Mouse (Mus musculus) heart, postnatal 0 days (tissue): ENCODE data around the gene Nos3. TPM values are rescaled to one million over a fixed set of nuclear protein-coding genes. Genes with fewer than 3 reads are reported as not detected.

Experiments
- ATAC-seq: fragments of 200-750 bp; cut with Nextera tagmentation; 2 replicates; pipeline ENCODE4 v1.8.0; 2017; ENCODE audit warnings: low read depth, moderate number of reproducible peaks, moderate library complexity; ENCODE audit not compliant: insufficient read depth
- DNase-seq: peaks from one replicate; pipeline ENCODE4 v3.0.0-alpha.2; 2016; ENCODE audit warnings: low spot score
- H3K27ac ChIP-seq: fragments of 300-500 bp; sonication (generic); 2 replicates; pipeline ENCODE4 v1.5.1; 2014; ENCODE audit warnings: low read depth, mild to moderate bottlenecking
- H3K27me3 ChIP-seq: fragments of 300-500 bp; sonication (generic); 2 replicates; pipeline ENCODE4 v1.6.1; 2014; ENCODE audit warnings: low read length, mixed read lengths; ENCODE audit not compliant: control insufficient read depth, insufficient read depth
- H3K36me3 ChIP-seq: fragments of 300-500 bp; sonication (generic); replicated peaks from 2 replicates; pipeline ENCODE4 v1.6.1; 2014; ENCODE audit warnings: low read length, mixed read lengths; ENCODE audit not compliant: control insufficient read depth, insufficient read depth
- H3K4me1 ChIP-seq: fragments of 300-500 bp; sonication (generic); 2 replicates; pipeline ENCODE4 v1.6.1; 2014; ENCODE audit warnings: antibody characterized with exemption; ENCODE audit not compliant: control insufficient read depth, insufficient read depth
- H3K4me2 ChIP-seq: fragments of 300-500 bp; sonication (generic); 2 replicates; pipeline ENCODE4 v1.6.1; 2014; ENCODE audit warnings: low read depth, mild to moderate bottlenecking, low read length, moderate library complexity
- H3K4me3 ChIP-seq: fragments of 300-500 bp; sonication (generic); 2 replicates; pipeline ENCODE4 v1.5.1; 2014; ENCODE audit warnings: low read depth, low read length
- H3K9ac ChIP-seq: fragments of 300-500 bp; sonication (generic); replicated peaks from 2 replicates; pipeline ENCODE4 v1.6.1; 2014; ENCODE audit warnings: low read depth, low read length, mixed read lengths
- H3K9me3 ChIP-seq: fragments of 300-500 bp; sonication (generic); replicated peaks from 2 replicates; pipeline ENCODE4 v1.6.1; 2016; ENCODE audit warnings: low read length; ENCODE audit not compliant: control insufficient read depth
- CTCF ChIP-seq: IDR thresholded peaks from 2 replicates; pipeline ENCODE4 v1.5.1; 2016; ENCODE audit warnings: antibody characterized with exemption, control low read depth, low read depth
- EP300 ChIP-seq: IDR thresholded peaks from 2 replicates; pipeline ENCODE4 v1.6.1; 2016; ENCODE audit warnings: antibody characterized with exemption, low read depth
- WGBS: fragments of 180-500 bp; shearing (Covaris S2); extraction: QIAGEN DNeasy Blood & Tissue Kit; methylation state at CpG from one replicate; pipeline ENCODE4 v1.1.7; 2014; 5-methylcytosine and 5-hydroxymethylcytosine counted together
- polyA plus RNA-seq: library from polyadenylated mRNA; unstranded; fragments of >200 nt; fragmentation: Nextera tagmentation; extraction: Ambion mirVana; gene quantifications from 2 replicates; pipeline ENCODE4 v1.2.1, GENCODE M21; 2015
- total RNA-seq: library from RNA; depleted of rRNA; stranded (reverse); fragments of >200 nt; gene quantifications from 2 replicates; pipeline ENCODE4 v1.2.3, GENCODE M21; 2014; ENCODE audit warnings: low replicate concordance

Nos3 gene
- total and polyA plus RNA-seq, 2 experiments from 2014 or later, result 25.6 to 50.9 TPM

- DNase-seq (no peak), ATAC-seq (no peak)
- Histone ChIP-seq H3K4me2 (no peak overlapping the region), H3K27ac (no peak overlapping the region), H3K4me1 (no peaks in the 10 kb centered on the region), H3K9ac (no peak overlapping the region), H3K36me3 (peaks cover 51% of the 10 kb centered on the region), H3K4me3 (no peak overlapping the region), H3K27me3 (no peaks in the 10 kb centered on the region), H3K9me3 (no peaks in the 10 kb centered on the region)
- 86% methylated on average over 11 of the region's 11 CpGs for WGBS
- no peak for TF ChIP-seq CTCF
- TF ChIP-seq EP300, result no peak
Observed at GRCm38 (mm10) chr5:24400362-24400761, 35.8 kb downstream of the Nos3 start.

GRCm38 (mm10) chr5:24400911-24401605 is 36.4 kb downstream of the Nos3 start:
- Histone ChIP-seq H3K4me1 (no peaks in the 10 kb centered on the region), H3K27ac (no peak overlapping the region), H3K36me3 (peaks cover 53% of the 10 kb centered on the region), H3K27me3 (no peaks in the 10 kb centered on the region), H3K4me2 (no peak overlapping the region), H3K9me3 (no peaks in the 10 kb centered on the region), H3K4me3 (no peak overlapping the region), H3K9ac (no peak overlapping the region)
- no peak for DNase-seq
- no peak for ATAC-seq
- 87% methylated on average over 5 of the region's 5 CpGs for WGBS
- TF ChIP-seq CTCF, result no peak
- no peak for TF ChIP-seq EP300

- no peak for DNase-seq
- no peak overlapping the region for H3K4me3 ChIP-seq
- H3K36me3 ChIP-seq, result peaks cover 59% of the 10 kb centered on the region
Observed at GRCm38 (mm10) chr5:24401969-24402368, 37.4 kb downstream of the Nos3 start.

GRCm38 (mm10) chr5:24404594-24405360 is 40.2 kb downstream of the Nos3 start:
- no peak overlapping the region for H3K4me3 ChIP-seq
- DNase-seq (no peak), ATAC-seq (no peak)
- TF ChIP-seq EP300, result no peak
- TF ChIP-seq CTCF, result no peak
- H3K27ac ChIP-seq, result no peak overlapping the region
- H3K4me2 ChIP-seq, result no peak overlapping the region
- H3K4me1 ChIP-seq, result no peaks in the 10 kb centered on the region
- WGBS, result 81% methylated on average over 6 of the region's 6 CpGs
- no peak overlapping the region for H3K9ac ChIP-seq
- H3K9me3 ChIP-seq, result no peaks in the 10 kb centered on the region
- H3K36me3 ChIP-seq, result peaks cover 61% of the 10 kb centered on the region
- no peaks in the 10 kb centered on the region for H3K27me3 ChIP-seq

More at GRCm38 (mm10) chr5:24401969-24402368, 37.4 kb downstream of the Nos3 start:
- TF ChIP-seq CTCF (no peak), EP300 (no peak)
- no peak overlapping the region for H3K9ac ChIP-seq
- H3K9me3 ChIP-seq, result no peaks in the 10 kb centered on the region
- ATAC-seq, result peak; percentile 47
- no peak overlapping the region for H3K27ac ChIP-seq
- no peak overlapping the region for H3K4me2 ChIP-seq
- H3K27me3 ChIP-seq, result no peaks in the 10 kb centered on the region
- WGBS, result 32% methylated on average over 9 of the region's 9 CpGs
- H3K4me1 ChIP-seq, result no peaks in the 10 kb centered on the region

- H3K4me2 ChIP-seq, result no peak overlapping the region
- 52% methylated on average over 3 of the region's 3 CpGs for WGBS
- no peak for DNase-seq
- TF ChIP-seq CTCF, result no peak
- no peak for TF ChIP-seq EP300
- H3K9me3 ChIP-seq, result no peaks in the 10 kb centered on the region
- H3K36me3 ChIP-seq, result peaks cover 54% of the 10 kb centered on the region
- no peaks in the 10 kb centered on the region for H3K4me1 ChIP-seq
- no peak overlapping the region for H3K4me3 ChIP-seq
- no peak overlapping the region for H3K9ac ChIP-seq
- no peaks in the 10 kb centered on the region for H3K27me3 ChIP-seq
- H3K27ac ChIP-seq, result no peak overlapping the region
- ATAC-seq, result no peak
Observed at GRCm38 (mm10) chr5:24405389-24405876, 40.8 kb downstream of the Nos3 start.
